Mouse (Mus musculus) thymus, adult 2 months (tissue): ENCODE results near the gene Mtfr1l.

ENCODE experiments used
- CTCF ChIP-seq: fragments of 200-500 bp; IDR thresholded peaks from 2 replicates; pipeline ENCODE4 v1.5.1; 2012; ENCODE audit warnings: mild to moderate bottlenecking, control low read depth, low read length, moderate library complexity, borderline replicate concordance; ENCODE audit not compliant: control insufficient read depth, poor library complexity, insufficient read depth; ENCODE audit errors: extremely low read depth
- POLR2A ChIP-seq: fragments of 200-500 bp; IDR thresholded peaks from 2 replicates; pipeline ENCODE4 v1.6.1; 2012; ENCODE audit warnings: mild to moderate bottlenecking, low read length, control low read depth, moderate library complexity; ENCODE audit not compliant: control insufficient read depth, poor library complexity, insufficient read depth; ENCODE audit errors: extremely low read depth

- TF ChIP-seq POLR2A (no peak), CTCF (no peak)
These were observed 9.0 kb downstream of the Mtfr1l start for GRCm38 (mm10) chr4:134526220-134526619.
